Mouse (Mus musculus): ENCODE results near the gene Serpina11. TPM values are rescaled to one million over a fixed set of nuclear protein-coding genes. Genes with fewer than 3 reads are reported as not detected.
"Not testable (repeated sequence)": the region's sequence is repeated elsewhere in the genome, so short reads cannot be mapped to it uniquely, and the experiment has no call there.

The Serpina11 gene
- polyA plus RNA-seq, 1 experiment: not detected

GRCm38 (mm10) chr12:103969577-103970116 lies 20.1 kb downstream of the Serpina11 start:
- TF ChIP-seq CTCF (IDR thresholded peaks at IDR 0.05; ENCODE audit: borderline replicate concordance, extremely low read depth, insufficient read depth, insufficient read length): no peak
- no peak for TF ChIP-seq POLR2A (IDR thresholded peaks at IDR 0.05; ENCODE audit: borderline replicate concordance, extremely low read depth, insufficient read depth, insufficient read length, poor library complexity, severe bottlenecking)
- DNase-seq (ENCODE audit: low read depth): no peak

GRCm38 (mm10) chr12:103966761-103967160 lies 23.0 kb downstream of the Serpina11 start:
- DNase-seq (ENCODE audit: low read depth): no peak
- TF ChIP-seq CTCF (IDR thresholded peaks at IDR 0.05; ENCODE audit: borderline replicate concordance, extremely low read depth, insufficient read depth, insufficient read length) (no peak), POLR2A (IDR thresholded peaks at IDR 0.05; ENCODE audit: borderline replicate concordance, extremely low read depth, insufficient read depth, insufficient read length, poor library complexity, severe bottlenecking) (no peak)

- no peak for TF ChIP-seq POLR2A (IDR thresholded peaks at IDR 0.05; ENCODE audit: borderline replicate concordance, extremely low read depth, insufficient read depth, insufficient read length, poor library complexity, severe bottlenecking)
- TF ChIP-seq CTCF (IDR thresholded peaks at IDR 0.05; ENCODE audit: borderline replicate concordance, extremely low read depth, insufficient read depth, insufficient read length): no peak
- no peak for DNase-seq (ENCODE audit: low read depth)
Observed at GRCm38 (mm10) chr12:103963288-103963687, 26.5 kb downstream of the Serpina11 start.

- no peak for TF ChIP-seq POLR2A (IDR thresholded peaks at IDR 0.05; ENCODE audit: borderline replicate concordance, extremely low read depth, insufficient read depth, insufficient read length, poor library complexity, severe bottlenecking)
- no peak for TF ChIP-seq CTCF (IDR thresholded peaks at IDR 0.05; ENCODE audit: borderline replicate concordance, extremely low read depth, insufficient read depth, insufficient read length)
- no peak for DNase-seq (ENCODE audit: low read depth)
Observed at GRCm38 (mm10) chr12:103962860-103963259, 26.9 kb downstream of the Serpina11 start.

GRCm38 (mm10) chr12:103962337-103962736 lies 27.4 kb downstream of the Serpina11 start:
- TF ChIP-seq CTCF (IDR thresholded peaks at IDR 0.05; ENCODE audit: borderline replicate concordance, extremely low read depth, insufficient read depth, insufficient read length) (no peak), POLR2A (IDR thresholded peaks at IDR 0.05; ENCODE audit: borderline replicate concordance, extremely low read depth, insufficient read depth, insufficient read length, poor library complexity, severe bottlenecking) (no peak)
- no peak for DNase-seq (ENCODE audit: low read depth)

- no peak for TF ChIP-seq POLR2A (IDR thresholded peaks at IDR 0.05; ENCODE audit: borderline replicate concordance, extremely low read depth, insufficient read depth, insufficient read length, poor library complexity, severe bottlenecking)
- TF ChIP-seq CTCF (IDR thresholded peaks at IDR 0.05; ENCODE audit: borderline replicate concordance, extremely low read depth, insufficient read depth, insufficient read length): no peak
- no peak for DNase-seq (ENCODE audit: low read depth)
Observed at GRCm38 (mm10) chr12:103961716-103962115, 28.0 kb downstream of the Serpina11 start.

GRCm38 (mm10) chr12:103958798-103959197 lies 31.0 kb downstream of the Serpina11 start, which contains the start of gene Serpina1e:
Gene Serpina1e, minus strand, starts transcription at chr12:103958975.
- DNase-seq (ENCODE audit: low read depth): no peak
- TF ChIP-seq CTCF (IDR thresholded peaks at IDR 0.05; ENCODE audit: borderline replicate concordance, extremely low read depth, insufficient read depth, insufficient read length): no peak

GRCm38 (mm10) chr12:103956555-103956954 lies 33.2 kb downstream of the Serpina11 start:
- DNase-seq (ENCODE audit: low read depth): not testable (repeated sequence)

- not testable (repeated sequence) for DNase-seq (ENCODE audit: low read depth)
Observed at GRCm38 (mm10) chr12:103952972-103953371, 36.8 kb downstream of the Serpina11 start.

GRCm38 (mm10) chr12:103946243-103946642 lies 43.5 kb downstream of the Serpina11 start:
- TF ChIP-seq CTCF (IDR thresholded peaks at IDR 0.05; ENCODE audit: borderline replicate concordance, extremely low read depth, insufficient read depth, insufficient read length): no peak
- DNase-seq (ENCODE audit: low read depth): no peak

Other genes with a start within 250 kb of the Serpina11 start
- gene Serpina1d, start 216.4 kb downstream of the Serpina11 start, polyA plus RNA-seq (2012; rRNA removed): not detected in 2 replicates
- gene Serpina1b, start 159.6 kb downstream of the Serpina11 start, polyA plus RNA-seq (2012; rRNA removed): 0.14 and 0.20 TPM in 2 replicates
- gene Serpina1a, start 126.4 kb downstream of the Serpina11 start, polyA plus RNA-seq (2012; rRNA removed): 0.12 TPM in 1 of 2 replicates, not detected in the other
- gene Serpina1c, start 85.1 kb downstream of the Serpina11 start, polyA plus RNA-seq (2012; rRNA removed): 0.45 TPM in 1 of 2 replicates, not detected in the other
- 0.12 TPM in 1 of 2 replicates, not detected in the other for gene Serpina1e, start 31.0 kb downstream of the Serpina11 start, polyA plus RNA-seq (2012; rRNA removed)
- gene Serpina9, start 23.8 kb upstream of the Serpina11 start, polyA plus RNA-seq (2012; rRNA removed): 0.04 TPM in 1 of 2 replicates, not detected in the other
- not detected in 2 replicates for gene Serpina12, start 54.5 kb upstream of the Serpina11 start, polyA plus RNA-seq (2012; rRNA removed)
- gene Serpina5, start 111.2 kb upstream of the Serpina11 start, polyA plus RNA-seq (2012; rRNA removed): not detected in 2 replicates
- not detected in 2 replicates for gene Serpina3a, start 122.8 kb upstream of the Serpina11 start, polyA plus RNA-seq (2012; rRNA removed)
- not detected in 2 replicates for gene Serpina3b, start 138.0 kb upstream of the Serpina11 start, polyA plus RNA-seq (2012; rRNA removed)
- gene Serpina3c, start 163.9 kb upstream of the Serpina11 start, polyA plus RNA-seq (2012; rRNA removed): not detected in 2 replicates
- gene Serpina3f, start 224.6 kb upstream of the Serpina11 start, polyA plus RNA-seq (2012; rRNA removed): 0.10 and 0.15 TPM in 2 replicates
- 0.33 and 0.57 TPM in 2 replicates for gene Serpina3g, start 246.3 kb upstream of the Serpina11 start, polyA plus RNA-seq (2012; rRNA removed)